Mouse (Mus musculus): ENCODE measurements around the gene Klhl22. TPM values are rescaled to one million over a fixed set of nuclear protein-coding genes. Genes with fewer than 3 reads are reported as not detected.

Gene Klhl22
- polyA plus RNA-seq, 1 experiment = 42.0 TPM

DNA sequence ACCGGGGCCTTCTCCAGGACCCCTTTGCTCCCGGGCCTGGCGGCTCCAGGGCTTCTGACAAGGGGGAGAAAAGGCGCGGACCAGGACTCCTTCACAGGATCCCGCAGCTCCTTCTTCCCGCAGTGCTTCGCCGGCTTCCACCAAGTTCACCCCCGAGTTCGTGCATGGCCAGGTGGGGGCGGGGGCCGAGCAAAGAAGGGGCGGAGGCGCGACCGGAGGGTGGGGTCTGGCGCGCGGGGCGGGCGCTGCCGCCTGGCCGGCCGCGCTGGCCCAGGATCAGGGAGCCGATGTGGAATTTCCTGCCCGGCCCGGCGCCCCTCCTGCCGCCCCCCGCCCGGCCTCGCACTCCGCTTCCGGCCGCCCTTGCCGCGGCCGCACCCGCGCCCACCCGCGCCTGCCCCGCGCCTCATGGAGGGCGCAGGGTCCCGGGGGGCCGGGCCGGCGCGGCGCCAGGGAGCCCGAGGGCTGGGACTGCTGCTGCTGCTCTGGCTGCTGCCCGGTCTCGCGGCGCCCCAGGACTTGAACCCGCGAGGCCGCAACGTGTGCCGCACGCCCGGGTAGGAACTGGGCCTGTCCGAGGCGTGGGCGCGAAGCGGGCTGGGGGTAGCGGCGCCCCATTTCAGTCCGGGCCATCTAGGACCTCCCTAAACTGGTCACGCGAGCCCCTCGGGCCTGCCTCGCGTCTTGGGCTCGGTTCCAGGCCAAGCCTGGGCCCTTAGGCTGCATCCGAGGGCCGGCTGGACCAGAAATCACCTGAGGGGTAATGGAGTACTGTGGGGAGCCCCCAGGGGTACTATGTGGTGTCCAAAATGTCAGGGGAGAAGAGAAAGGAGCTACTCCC, 37.8 kb downstream of the Klhl22 start, which contains the start of gene Scarf2:
Gene Scarf2 (plus strand): TSS at position 312 of the 841 bp plus-strand sequence.
- WGBS = 2% methylated on average over 77 of the region's 81 CpGs
- Histone ChIP-seq H3K4me3 (replicated peaks; ENCODE audit: extremely low read depth, low read depth, low read length) (peak within 1 kb of the TSS; percentile 71), H3K4me1 (ENCODE audit: control insufficient read depth, insufficient read depth, low read length) (peaks cover 15% of the 10 kb centered on the region)
- DNase-seq = peak; percentile 66
- TF ChIP-seq POLR2A (IDR thresholded peaks at IDR 0.05; ENCODE audit: borderline replicate concordance, extremely low read depth, low read depth, low read length) (no peak), CTCF (IDR thresholded peaks at IDR 0.05; ENCODE audit: insufficient read depth, low read length) (no peak)

DNA sequence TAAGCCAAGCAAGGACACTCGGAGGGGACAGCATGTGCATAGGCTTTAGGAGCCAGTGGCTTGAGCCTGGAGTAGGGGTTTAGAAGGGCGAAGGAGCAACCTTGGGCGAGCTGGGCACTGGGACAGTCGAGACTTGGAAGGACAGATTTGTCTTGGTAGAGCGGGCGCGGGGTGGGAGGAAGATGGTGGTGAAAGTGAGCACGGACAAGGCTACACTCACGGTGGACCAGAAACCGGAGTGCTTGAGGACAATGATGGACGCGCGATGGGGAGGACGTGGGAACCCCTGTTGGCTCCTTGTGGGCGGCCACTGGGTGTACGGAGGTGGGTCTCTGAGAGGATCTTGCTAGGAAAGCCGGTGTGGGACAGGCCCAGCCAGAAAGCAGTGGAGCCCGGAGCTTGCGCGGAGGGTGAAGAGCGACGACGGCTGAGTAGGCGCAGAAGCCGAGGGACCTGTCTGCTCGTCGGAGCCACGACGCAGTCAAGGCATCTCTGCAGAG, 38.4 kb downstream of the Klhl22 start:
- peak; percentile 54 for DNase-seq
- WGBS = 10% methylated on average over 29 of the region's 29 CpGs
- Histone ChIP-seq H3K4me3 (replicated peaks; ENCODE audit: extremely low read depth, low read depth, low read length) (peak overlapping the region; percentile 71), H3K4me1 (ENCODE audit: control insufficient read depth, insufficient read depth, low read length) (peaks cover 20% of the 10 kb centered on the region)
- no peak for TF ChIP-seq POLR2A (IDR thresholded peaks at IDR 0.05; ENCODE audit: borderline replicate concordance, extremely low read depth, low read depth, low read length)
- TF ChIP-seq CTCF (IDR thresholded peaks at IDR 0.05; ENCODE audit: insufficient read depth, low read length) = no peak

DNA sequence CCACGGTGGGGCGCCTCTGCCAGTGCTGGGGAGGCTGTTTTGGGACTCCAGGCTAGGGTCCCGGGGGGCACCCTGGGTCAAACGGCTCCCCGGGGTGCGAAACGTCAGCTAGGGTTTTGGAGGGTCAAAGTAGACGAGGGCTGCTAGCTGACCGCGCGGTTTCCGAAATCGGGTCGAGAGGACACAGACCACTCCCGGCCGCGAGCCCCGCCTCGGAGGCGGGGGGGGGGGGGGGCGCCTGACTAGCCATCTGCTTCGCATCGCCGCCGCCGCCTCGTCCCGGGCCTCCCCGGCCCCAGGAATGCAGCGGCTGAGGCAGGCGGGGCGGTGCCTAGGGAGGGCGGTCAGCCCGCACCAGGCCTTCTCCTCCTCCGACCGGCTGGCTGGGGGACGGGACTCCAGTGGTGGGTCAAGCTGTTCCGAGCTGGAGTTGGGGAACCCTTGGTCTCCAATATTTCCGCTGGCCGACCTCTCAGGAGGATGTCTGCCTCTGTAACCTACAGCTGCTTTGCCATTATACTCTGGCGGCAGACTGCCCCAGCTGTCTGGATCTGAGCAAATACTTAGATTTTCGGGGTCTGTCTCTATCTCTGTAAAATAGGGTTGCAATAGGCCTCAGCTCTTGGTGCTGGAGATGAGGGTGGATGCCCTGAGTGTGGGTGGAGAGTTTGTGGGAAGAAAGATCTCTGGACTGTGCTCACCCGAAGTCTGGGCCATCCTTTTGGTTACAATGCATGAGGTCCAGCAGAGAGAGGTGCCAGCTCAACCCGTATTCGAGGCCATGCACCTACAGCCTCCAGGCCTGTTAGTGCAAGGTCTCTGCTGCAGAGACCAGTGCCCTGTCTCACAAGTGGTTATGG, 39.1 kb downstream of the Klhl22 start:
- Histone ChIP-seq H3K4me1 (ENCODE audit: control insufficient read depth, insufficient read depth, low read length) (peaks cover 26% of the 10 kb centered on the region), H3K4me3 (replicated peaks; ENCODE audit: extremely low read depth, low read depth, low read length) (peak overlapping the region; percentile 71)
- no peak for TF ChIP-seq CTCF (IDR thresholded peaks at IDR 0.05; ENCODE audit: insufficient read depth, low read length)
- no peak for TF ChIP-seq POLR2A (IDR thresholded peaks at IDR 0.05; ENCODE audit: borderline replicate concordance, extremely low read depth, low read depth, low read length)
- peak; percentile 51 for DNase-seq
- 11% methylated on average over 44 of the region's 45 CpGs for WGBS

DNA sequence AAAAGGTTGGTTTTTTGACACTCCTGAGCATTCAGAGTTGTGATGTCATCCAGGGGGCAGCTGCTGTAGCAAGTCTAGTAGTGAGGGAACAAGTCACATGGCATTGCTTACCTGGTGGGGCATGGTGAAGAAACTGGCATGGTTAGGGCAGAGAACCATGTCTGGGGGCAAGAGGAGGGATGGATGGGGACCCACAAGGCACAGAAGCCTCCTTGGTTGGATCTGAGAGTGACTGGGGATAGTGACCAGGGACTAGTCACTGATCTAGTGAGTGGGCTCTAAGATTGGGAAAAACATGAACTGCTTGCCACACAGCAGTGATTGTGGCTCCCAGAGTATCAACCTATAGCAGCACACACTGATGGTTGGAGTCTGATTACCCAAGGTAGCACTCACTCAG, 40.2 kb downstream of the Klhl22 start:
- DNase-seq = no peak
- Histone ChIP-seq H3K4me1 (ENCODE audit: control insufficient read depth, insufficient read depth, low read length) (peaks cover 26% of the 10 kb centered on the region), H3K4me3 (replicated peaks; ENCODE audit: extremely low read depth, low read depth, low read length) (no peak overlapping the region)
- TF ChIP-seq CTCF (IDR thresholded peaks at IDR 0.05; ENCODE audit: insufficient read depth, low read length) (no peak), POLR2A (IDR thresholded peaks at IDR 0.05; ENCODE audit: borderline replicate concordance, extremely low read depth, low read depth, low read length) (no peak)

DNA sequence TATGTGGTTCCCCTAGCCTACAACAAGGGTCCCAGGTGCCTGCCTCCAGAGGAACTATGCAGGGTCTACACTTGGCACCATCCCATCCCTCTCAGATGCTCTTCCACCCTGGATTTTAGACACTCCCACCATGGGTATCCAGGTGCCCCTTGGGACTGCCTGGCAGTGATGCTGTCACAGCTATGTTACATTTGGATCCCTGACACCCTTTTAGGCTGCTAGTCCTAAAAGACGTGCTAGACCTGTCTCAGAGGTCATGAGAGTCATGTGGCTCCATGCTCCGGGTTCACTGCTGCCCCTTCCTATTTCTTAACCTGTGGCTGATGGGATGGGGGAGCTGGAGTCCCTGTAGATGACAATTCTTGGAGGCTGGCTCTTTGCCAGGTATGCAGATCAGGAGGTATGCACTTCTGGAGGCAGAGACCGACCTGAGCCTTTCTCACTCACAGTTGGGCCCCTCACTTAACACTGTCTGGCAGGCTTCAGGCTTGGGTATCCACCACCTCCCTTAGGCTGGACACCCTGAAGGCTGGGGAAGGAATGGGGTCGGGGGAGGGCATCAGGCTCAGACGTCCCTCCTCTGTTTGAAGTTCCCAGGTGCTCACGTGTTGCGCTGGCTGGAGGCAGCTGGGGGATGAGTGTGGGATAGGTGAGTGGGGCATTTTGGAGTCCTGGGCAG, 42.5 kb downstream of the Klhl22 start:
- Histone ChIP-seq H3K4me1 (ENCODE audit: control insufficient read depth, insufficient read depth, low read length) (peaks cover 20% of the 10 kb centered on the region), H3K4me3 (replicated peaks; ENCODE audit: extremely low read depth, low read depth, low read length) (no peak overlapping the region)
- TF ChIP-seq CTCF (IDR thresholded peaks at IDR 0.05; ENCODE audit: insufficient read depth, low read length) (no peak), POLR2A (IDR thresholded peaks at IDR 0.05; ENCODE audit: borderline replicate concordance, extremely low read depth, low read depth, low read length) (no peak)
- DNase-seq = no peak
- 31% methylated on average over 7 of the region's 7 CpGs for WGBS

DNA sequence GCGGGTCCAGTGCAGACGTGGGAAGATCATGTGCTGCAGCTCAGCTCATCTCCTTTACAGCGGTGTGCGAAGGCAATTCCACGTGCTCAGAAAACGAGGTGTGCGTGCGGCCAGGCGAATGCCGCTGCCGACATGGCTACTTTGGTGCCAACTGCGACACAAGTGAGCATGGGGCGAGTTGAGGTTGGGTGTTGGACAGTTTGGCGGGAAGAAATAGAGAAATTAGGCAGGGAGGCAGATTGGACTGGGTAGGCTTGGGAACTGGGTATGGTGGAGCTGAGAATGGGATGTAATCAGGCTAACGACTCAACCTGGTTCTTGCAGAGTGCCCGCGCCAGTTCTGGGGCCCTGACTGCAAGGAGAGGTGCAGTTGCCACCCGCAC, 43.0 kb downstream of the Klhl22 start:
- no peak for DNase-seq
- Histone ChIP-seq H3K4me1 (ENCODE audit: control insufficient read depth, insufficient read depth, low read length) (peaks cover 19% of the 10 kb centered on the region), H3K4me3 (replicated peaks; ENCODE audit: extremely low read depth, low read depth, low read length) (peak overlapping the region; percentile 34)
- TF ChIP-seq CTCF (IDR thresholded peaks at IDR 0.05; ENCODE audit: insufficient read depth, low read length) (no peak), POLR2A (IDR thresholded peaks at IDR 0.05; ENCODE audit: borderline replicate concordance, extremely low read depth, low read depth, low read length) (no peak)
- 28% methylated on average over 18 of the region's 18 CpGs for WGBS

DNA sequence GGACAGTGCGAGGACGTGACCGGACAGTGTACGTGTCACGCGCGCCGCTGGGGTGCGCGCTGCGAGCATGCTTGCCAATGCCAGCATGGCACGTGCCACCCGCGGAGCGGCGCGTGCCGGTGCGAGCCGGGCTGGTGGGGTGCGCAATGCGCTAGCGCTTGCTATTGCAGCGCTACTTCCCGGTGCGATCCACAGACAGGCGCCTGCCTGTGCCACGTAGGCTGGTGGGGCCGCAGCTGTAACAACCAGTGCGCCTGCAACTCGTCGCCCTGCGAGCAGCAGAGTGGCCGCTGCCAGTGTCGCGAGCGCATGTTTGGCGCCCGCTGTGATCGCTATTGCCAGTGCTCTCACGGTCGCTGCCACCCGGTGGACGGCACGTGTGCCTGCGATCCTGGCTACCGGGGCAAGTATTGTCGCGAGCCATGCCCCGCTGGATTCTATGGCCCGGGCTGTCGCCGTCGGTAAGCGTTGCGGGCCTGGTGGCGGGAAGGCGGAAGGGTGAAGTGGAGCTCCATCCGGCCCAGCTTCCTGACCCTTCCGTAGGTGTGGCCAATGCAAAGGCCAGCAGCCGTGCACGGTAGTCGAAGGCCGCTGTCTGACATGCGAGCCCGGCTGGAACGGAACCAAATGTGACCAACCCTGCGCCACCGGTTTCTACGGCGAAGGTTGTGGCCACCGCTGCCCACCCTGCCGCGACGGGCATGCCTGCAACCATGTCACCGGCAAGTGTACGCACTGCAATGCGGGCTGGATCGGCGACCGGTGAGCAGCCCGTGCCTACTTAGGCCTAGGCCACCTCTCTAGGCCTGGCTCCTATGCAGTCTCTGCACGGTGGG, 43.6 kb downstream of the Klhl22 start:
- TF ChIP-seq POLR2A (IDR thresholded peaks at IDR 0.05; ENCODE audit: borderline replicate concordance, extremely low read depth, low read depth, low read length) (no peak), CTCF (IDR thresholded peaks at IDR 0.05; ENCODE audit: insufficient read depth, low read length) (no peak)
- DNase-seq = peak; percentile 53
- H3K4me1 ChIP-seq (ENCODE audit: control insufficient read depth, insufficient read depth, low read length) = peaks cover 21% of the 10 kb centered on the region
- 18% methylated on average over 83 of the region's 83 CpGs for WGBS
- H3K4me3 ChIP-seq (replicated peaks; ENCODE audit: extremely low read depth, low read depth, low read length) = peak overlapping the region; percentile 34

DNA sequence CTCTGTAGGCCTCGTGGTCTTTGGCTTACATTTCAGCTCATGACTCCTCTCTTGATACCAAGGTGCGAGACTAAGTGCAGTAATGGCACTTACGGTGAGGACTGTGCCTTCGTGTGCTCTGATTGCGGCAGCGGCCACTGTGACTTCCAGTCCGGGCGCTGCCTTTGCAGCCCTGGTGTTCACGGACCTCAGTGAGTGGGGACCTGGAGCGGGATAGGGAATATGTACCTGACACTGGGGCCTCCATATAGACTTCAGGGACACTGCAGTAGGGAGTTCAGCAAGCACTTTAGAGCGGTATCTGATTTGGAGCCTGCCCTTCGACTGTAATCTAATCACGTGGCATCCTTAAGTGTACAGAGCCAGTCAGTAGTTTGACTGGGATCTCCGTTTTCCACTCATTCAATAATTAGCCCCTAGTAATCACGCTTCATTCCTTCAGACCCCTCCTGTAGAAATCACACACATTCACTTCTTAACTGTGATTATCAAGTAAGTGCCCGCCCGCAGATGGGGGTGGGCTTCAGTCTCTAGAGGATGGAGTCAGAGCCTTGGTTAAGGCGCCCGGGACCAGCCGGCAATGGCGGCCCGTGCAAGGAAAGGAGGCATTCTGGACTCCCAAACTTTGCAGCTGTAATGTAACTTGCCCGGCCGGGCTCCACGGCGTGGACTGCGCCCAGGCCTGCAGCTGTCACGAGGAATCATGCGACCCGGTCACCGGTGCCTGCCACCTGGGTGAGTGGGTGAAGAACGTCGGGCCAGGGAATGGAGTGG, 44.4 kb downstream of the Klhl22 start:
- TF ChIP-seq CTCF (IDR thresholded peaks at IDR 0.05; ENCODE audit: insufficient read depth, low read length) (no peak), POLR2A (IDR thresholded peaks at IDR 0.05; ENCODE audit: borderline replicate concordance, extremely low read depth, low read depth, low read length) (no peak)
- DNase-seq = no peak
- Histone ChIP-seq H3K4me3 (replicated peaks; ENCODE audit: extremely low read depth, low read depth, low read length) (peak overlapping the region; percentile 26), H3K4me1 (ENCODE audit: control insufficient read depth, insufficient read depth, low read length) (peaks cover 21% of the 10 kb centered on the region)
- WGBS = 48% methylated on average over 33 of the region's 33 CpGs

Measured in lung, adult 2 months (tissue).